ENCODE assay signal across 13 mouse cellular contexts in genomic region chr6:51876841-51877553, GRCm38 (mm10).
DNase-seq lines count a peak whose midpoint lies in the region; ATAC-seq and TF ChIP-seq lines count a peak whose summit lies in the region.
"Had no signal": no experiment of that assay in that cellular context is flagged by ENCODE, and none has a peak within 500 bp of the region (broad histone marks: within the 10 kb centered on the region; RNA-seq: fewer than 3 reads in every experiment).

No protein-coding gene starts in this region.

- in situ Hi-C loops in ES-E14 (cut with MboI; ENCODE audit: low sequenced_read_pairs in 2 of 2, unreplicated experiment in 2 of 2) = no loop called here

- ATAC-seq in hindbrain, embryonic 11.5 days (ENCODE audit: low FRiP score) = no peak
- peak; percentile 48; the same call in 1 of the 2 replicates for ATAC-seq in liver, embryonic 14.5 days (ENCODE audit: insufficient read depth)
- ATAC-seq: intestine, embryonic 15.5 days had no signal

- H3K36me3 ChIP-seq in hindbrain, embryonic 11.5 days (ENCODE audit: control insufficient read depth, insufficient read depth, low read length) = no peaks in the 10 kb centered on the region
- H3K36me3 ChIP-seq in hindbrain, embryonic 10.5 days = no peaks in the 10 kb centered on the region
- H3K36me3 ChIP-seq in ES-E14 (ENCODE audit: control insufficient read depth, insufficient read depth, low read length, poor library complexity, severe bottlenecking) = peaks cover 1% of the 10 kb centered on the region; the same call in 1 of the 2 replicates
- no peaks in the 10 kb centered on the region for H3K36me3 ChIP-seq in liver, embryonic 14.5 days (replicated peaks; ENCODE audit: control insufficient read depth, insufficient read depth, low read depth)
- H3K36me3 ChIP-seq: intestine, embryonic 15.5 days; limb, embryonic 10.5 days had no signal

- no peak for DNase-seq in hindbrain, embryonic 11.5 days (ENCODE audit: low spot score)
- DNase-seq in hindbrain, embryonic 10.5 days (ENCODE audit: low spot score) = no peak
- no peak for DNase-seq in ES-E14 (ENCODE audit: low read depth, low spot score)
- peak; percentile 15 for DNase-seq in brain, adult 2 months (ENCODE audit: low read depth, low spot score)
- no peak for DNase-seq in liver, embryonic 14.5 days (ENCODE audit: low read depth in 3 of 3, low spot score in 3 of 3)
- no peak for DNase-seq in frontal cortex, postnatal 36 days (ENCODE audit: low spot score in 2 of 2)
- DNase-seq in left cerebral cortex, postnatal 14 days (ENCODE audit: low spot score in 2 of 2) = no peak
- no peak for DNase-seq in ovary, postnatal 14 days (ENCODE audit: low spot score)
- DNase-seq: gastrocnemius, adult 2 months had no signal

- intact Hi-C loops in left cerebral cortex, postnatal 14 days (cut with DNase I) = no loop called here

- TF ChIP-seq EP300 in liver, embryonic 14.5 days (IDR thresholded peaks at IDR 0.05; ENCODE audit: low read depth) = no peak

- H3K27ac ChIP-seq in hindbrain, embryonic 11.5 days (ENCODE audit: low read depth, low read length) = 0 out of 2 replicates have a peak overlapping the region, but pooled peaks have one; percentile 42
- H3K27ac ChIP-seq in hindbrain, embryonic 10.5 days = no peak overlapping the region
- no peak overlapping the region for H3K27ac ChIP-seq in ES-E14 (ENCODE audit: insufficient read depth, low read depth, low read length, poor library complexity, severe bottlenecking)
- no peak overlapping the region for H3K27ac ChIP-seq in liver, embryonic 14.5 days
- H3K27ac ChIP-seq: gastrocnemius, adult 2 months; intestine, embryonic 15.5 days; limb, embryonic 10.5 days had no signal

- H3K4me2 ChIP-seq in hindbrain, embryonic 11.5 days (replicated peaks; ENCODE audit: low read depth, low read length) = no peak overlapping the region
- no peak overlapping the region for H3K4me2 ChIP-seq in liver, embryonic 14.5 days (ENCODE audit: low read depth)
- H3K4me2 ChIP-seq: intestine, embryonic 15.5 days; midbrain, embryonic 11.5 days had no signal

- no peaks in the 10 kb centered on the region for H3K9me3 ChIP-seq in hindbrain, embryonic 11.5 days (ENCODE audit: control insufficient read depth, low read length)
- H3K9me3 ChIP-seq in hindbrain, embryonic 10.5 days = no peaks in the 10 kb centered on the region
- H3K9me3 ChIP-seq in ES-E14 (ENCODE audit: control insufficient read depth, insufficient read depth, low read depth, low read length) = no peaks in the 10 kb centered on the region
- no peaks in the 10 kb centered on the region for H3K9me3 ChIP-seq in liver, embryonic 14.5 days (ENCODE audit: control insufficient read depth, low read length)
- H3K9me3 ChIP-seq: intestine, embryonic 15.5 days; limb, embryonic 10.5 days had no signal

- no peaks in the 10 kb centered on the region for H3K27me3 ChIP-seq in hindbrain, embryonic 11.5 days (ENCODE audit: control insufficient read depth, insufficient read depth, low read length)
- no peaks in the 10 kb centered on the region for H3K27me3 ChIP-seq in hindbrain, embryonic 10.5 days (ENCODE audit: insufficient read depth, poor library complexity, severe bottlenecking)
- no peaks in the 10 kb centered on the region for H3K27me3 ChIP-seq in liver, embryonic 14.5 days (ENCODE audit: control insufficient read depth, insufficient read depth, low read length)
- H3K27me3 ChIP-seq: intestine, embryonic 15.5 days had no signal

- no peak overlapping the region for H3K4me3 ChIP-seq in hindbrain, embryonic 11.5 days (ENCODE audit: low read depth, low read length)
- no peak overlapping the region for H3K4me3 ChIP-seq in hindbrain, embryonic 10.5 days
- no peak overlapping the region for H3K4me3 ChIP-seq in ES-E14 (ENCODE audit: insufficient read depth in 1 of 2, low read depth in 1 of 2, low read length in 2 of 2, poor library complexity in 1 of 2, severe bottlenecking in 1 of 2)
- H3K4me3 ChIP-seq in liver, embryonic 14.5 days (ENCODE audit: insufficient read depth in 1 of 2, low read depth in 2 of 2, low read length in 2 of 2) = no peak overlapping the region
- H3K4me3 ChIP-seq: erythroblast, embryonic 14.5 days; gastrocnemius, adult 2 months; intestine, embryonic 15.5 days; limb, embryonic 10.5 days had no signal

- H3K4me1 ChIP-seq in hindbrain, embryonic 11.5 days (replicated peaks; ENCODE audit: control insufficient read depth, insufficient read depth, low read length) = no peaks in the 10 kb centered on the region
- peaks cover 27% of the 10 kb centered on the region for H3K4me1 ChIP-seq in hindbrain, embryonic 10.5 days (replicated peaks)
- H3K4me1 ChIP-seq in ES-E14 (ENCODE audit: control insufficient read depth in 2 of 2, insufficient read depth in 2 of 2, low read length in 2 of 2, poor library complexity in 1 of 2) = peaks cover 0 to 12% of the 10 kb centered on the region in 2 experiments; a peak in 3 of 4 replicates
- peaks cover 6 to 33% of the 10 kb centered on the region in 2 experiments for H3K4me1 ChIP-seq in liver, embryonic 14.5 days (replicated peaks; ENCODE audit: control insufficient read depth in 2 of 2, insufficient read depth in 2 of 2, low read length in 1 of 2)

- 64% methylated on average over 13 of the region's 13 CpGs for WGBS in hindbrain, embryonic 11.5 days
- WGBS in hindbrain, embryonic 10.5 days = 73% methylated on average over 13 of the region's 13 CpGs
- WGBS in liver, embryonic 14.5 days (ENCODE audit: insufficient replicate concordance) = 29% methylated on average over 13 of the region's 13 CpGs

- TF ChIP-seq CTCF in liver, embryonic 14.5 days (IDR thresholded peaks at IDR 0.05; ENCODE audit: low read depth) = no peak

- no peak overlapping the region for H3K9ac ChIP-seq in hindbrain, embryonic 11.5 days (ENCODE audit: low read depth, low read length)
- H3K9ac ChIP-seq in ES-E14 (ENCODE audit: insufficient read depth, low read depth, low read length, poor library complexity, severe bottlenecking) = 0 out of 2 replicates have a peak overlapping the region, but pooled peaks have one; percentile 26
- H3K9ac ChIP-seq in liver, embryonic 14.5 days (replicated peaks) = no peak overlapping the region
- H3K9ac ChIP-seq: intestine, embryonic 15.5 days had no signal

TF ChIP-seq in ES-E14, 5 proteins besides CTCF, POLR2A, EP300 and RAD21:
- TF ChIP-seq CHD2 (IDR thresholded peaks at IDR 0.05; ENCODE audit: low read depth, low read length) = no peak
- TF ChIP-seq ZNF384 (IDR thresholded peaks at IDR 0.05; ENCODE audit: low read depth, low read length) = no peak
- TF ChIP-seq MAFK (IDR thresholded peaks at IDR 0.05; ENCODE audit: insufficient read depth, low read depth, low read length) = no peak
- no peak for TF ChIP-seq HCFC1 (IDR thresholded peaks at IDR 0.05; ENCODE audit: borderline replicate concordance, insufficient read depth, low read length)
- no peak for TF ChIP-seq ZC3H11A (IDR thresholded peaks at IDR 0.05; ENCODE audit: borderline replicate concordance, low read depth, low read length)
